Mouse (Mus musculus) adipocyte (in vitro differentiated cells): Measurements from ENCODE around the gene Prmt9.

ENCODE experiments used
- DNase-seq: peaks from one replicate; pipeline ENCODE4 v3.0.0-alpha.2; 2016; ENCODE audit warnings: low spot score

Prmt9 gene

DNA sequence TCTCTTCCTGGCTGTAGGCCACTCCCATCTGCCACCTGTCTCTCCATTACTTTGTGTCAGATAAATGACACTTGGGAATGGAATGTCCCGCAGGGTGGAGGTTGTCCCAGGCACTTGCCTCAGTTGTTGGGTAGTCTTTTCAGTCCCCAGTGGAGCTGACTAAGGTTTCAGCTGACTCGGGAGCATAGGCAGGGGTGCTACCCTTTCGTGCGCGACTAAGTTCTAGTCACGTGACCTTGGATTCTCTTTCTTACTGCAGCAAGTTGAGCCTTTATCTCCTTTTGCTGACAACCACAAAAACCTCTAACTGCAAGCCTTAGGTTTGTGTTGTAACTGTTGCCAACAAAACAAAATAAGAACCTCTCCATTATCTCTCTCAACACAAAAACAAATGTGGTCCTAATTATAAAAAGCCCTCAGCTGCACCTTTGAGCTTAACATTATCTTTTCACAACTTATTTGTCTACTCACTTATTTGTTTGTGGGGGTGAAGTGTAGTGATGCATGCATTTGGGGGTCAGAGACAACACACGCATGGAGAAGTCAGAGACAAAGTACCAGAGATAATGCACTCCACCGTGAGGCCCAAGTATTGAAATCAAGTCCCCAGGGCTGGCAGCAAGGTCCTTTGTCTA lies 14.7 kb upstream of the Prmt9 start:
- no peak for DNase-seq

DNA sequence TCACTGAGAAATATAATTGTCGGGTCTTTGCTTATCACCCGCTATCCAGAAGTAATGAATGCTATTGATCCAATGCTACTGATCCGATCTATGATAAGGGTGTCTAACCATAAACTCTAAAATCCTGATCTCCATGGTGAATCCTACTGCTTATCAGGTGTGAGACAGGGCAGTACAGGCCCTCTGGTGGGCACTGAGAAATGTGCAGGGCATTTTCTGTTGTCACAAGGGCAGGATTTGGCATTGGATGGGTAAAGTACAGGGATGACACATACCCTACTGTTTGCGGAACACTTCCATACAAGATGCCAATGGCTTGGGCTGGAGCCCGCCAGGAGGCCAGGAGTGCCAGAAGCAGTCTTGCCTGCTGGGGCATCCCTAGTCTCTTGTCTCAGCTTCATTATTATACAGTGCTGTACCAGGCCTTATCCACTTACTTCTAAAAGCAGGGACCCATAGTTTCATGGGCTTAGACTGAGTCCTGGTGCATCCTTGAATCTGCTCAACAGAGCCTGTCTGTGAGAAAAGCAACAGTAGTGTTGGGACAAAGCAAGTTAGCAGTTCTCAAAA lies 14.1 kb upstream of the Prmt9 start:
- DNase-seq: peak; percentile 77

DNA sequence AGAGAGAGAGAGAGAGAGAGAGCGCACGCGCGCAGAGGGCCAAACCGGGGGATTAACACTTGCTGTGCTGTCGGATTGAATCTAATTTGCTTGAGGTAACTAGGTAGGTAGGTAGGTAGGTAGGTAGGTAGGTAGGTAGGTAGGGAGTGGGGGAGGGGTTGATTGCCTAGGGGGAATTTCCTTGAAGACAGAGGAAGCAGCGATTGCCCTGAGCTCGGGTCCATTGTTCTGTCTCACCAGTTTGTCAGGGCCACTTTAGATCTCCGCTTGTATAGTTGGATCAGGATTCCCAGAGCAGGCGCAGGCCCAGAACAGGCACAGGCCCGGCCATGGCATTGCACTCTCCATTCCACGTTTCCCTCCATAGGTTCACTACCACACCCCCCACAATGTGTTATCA lies 12.4 kb upstream of the Prmt9 start:
- no peak for DNase-seq

DNA sequence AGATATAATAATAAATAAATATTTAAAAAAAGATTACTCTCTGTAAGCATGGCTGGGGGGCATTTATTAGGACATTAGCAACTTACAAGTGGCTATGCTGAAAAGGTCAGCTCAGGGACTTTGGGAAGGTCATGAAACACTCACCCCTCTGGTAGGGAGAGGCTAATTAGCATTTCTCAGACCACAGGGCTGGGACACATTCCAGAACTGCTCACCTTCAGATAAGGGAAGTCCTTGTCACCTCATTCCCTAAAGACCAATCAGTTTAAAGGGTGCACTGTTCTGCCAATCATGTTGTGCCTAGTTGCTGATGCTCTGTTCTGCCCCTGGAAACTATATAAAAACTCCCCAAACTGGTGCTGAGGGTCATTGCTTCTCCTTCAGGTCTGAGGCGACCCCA lies 10.9 kb upstream of the Prmt9 start:
- no peak for DNase-seq

DNA sequence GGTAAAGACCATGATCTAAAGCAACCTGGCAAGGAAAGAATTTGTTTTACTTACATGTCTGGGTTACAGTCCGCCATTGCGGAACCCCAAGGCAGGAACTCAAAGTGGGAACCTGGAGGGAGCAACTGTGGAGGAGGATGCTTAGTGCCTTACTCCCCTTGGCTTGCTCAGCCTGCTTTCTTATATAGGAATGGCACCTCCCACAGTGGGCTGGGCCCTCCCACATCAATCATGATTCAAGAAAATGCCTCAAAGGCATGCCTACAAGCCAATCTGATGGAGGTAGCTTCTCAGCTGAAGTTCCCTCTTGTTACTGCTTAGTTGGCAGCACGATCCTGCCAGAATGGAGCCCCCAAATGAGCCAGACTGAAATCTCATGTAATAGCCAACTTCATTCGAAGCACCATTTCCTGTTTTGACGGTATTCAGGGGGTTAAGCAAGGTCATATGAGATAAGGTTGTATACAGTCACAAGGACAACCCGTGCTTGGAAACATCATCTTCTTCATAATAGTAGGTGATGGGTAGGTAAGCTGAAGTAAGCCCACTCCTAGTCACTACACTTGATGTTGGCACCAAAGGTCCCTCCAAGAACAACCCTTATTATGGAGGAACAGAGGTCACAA lies 5.9 kb upstream of the Prmt9 start:
- no peak for DNase-seq

DNA sequence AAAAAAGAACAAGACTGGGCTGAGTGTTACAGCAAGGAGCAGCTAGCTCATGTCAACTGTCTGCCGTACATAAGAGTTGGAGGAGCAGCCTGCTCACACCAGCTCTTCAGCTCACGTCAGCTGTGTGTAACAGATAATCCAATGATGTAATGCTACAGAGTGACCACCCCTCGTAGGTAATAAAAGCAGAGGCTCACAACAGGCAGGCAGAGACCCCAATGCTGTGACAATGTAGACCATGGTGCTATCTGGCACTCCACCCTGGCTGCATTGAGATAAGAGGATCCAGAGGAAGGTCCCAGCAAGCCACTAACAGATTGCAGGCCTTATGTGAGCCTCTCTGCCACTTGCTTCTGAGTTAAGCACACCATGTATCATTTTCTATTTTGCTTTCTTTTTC lies 4.8 kb upstream of the Prmt9 start:
- DNase-seq: no peak

DNA sequence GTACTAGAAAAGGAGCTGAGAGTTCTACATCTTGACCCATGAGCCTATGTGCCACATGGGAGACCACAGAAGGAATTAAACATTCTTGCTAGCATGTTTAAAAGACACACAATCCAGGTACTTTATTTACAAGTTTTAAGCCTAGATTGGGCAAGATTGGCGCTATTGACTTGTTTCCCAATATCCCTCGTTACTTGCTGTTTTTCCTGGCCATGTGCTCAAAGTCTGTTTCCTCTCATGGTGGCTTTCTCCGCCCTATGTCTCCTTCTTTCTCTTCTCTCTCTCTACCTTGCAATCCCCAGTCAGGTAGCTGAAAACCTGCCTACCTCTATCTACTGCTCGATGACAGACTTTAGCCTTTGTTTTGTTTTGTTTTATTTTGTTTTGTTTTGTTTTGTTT lies 3.6 kb upstream of the Prmt9 start:
- DNase-seq: no peak

DNA sequence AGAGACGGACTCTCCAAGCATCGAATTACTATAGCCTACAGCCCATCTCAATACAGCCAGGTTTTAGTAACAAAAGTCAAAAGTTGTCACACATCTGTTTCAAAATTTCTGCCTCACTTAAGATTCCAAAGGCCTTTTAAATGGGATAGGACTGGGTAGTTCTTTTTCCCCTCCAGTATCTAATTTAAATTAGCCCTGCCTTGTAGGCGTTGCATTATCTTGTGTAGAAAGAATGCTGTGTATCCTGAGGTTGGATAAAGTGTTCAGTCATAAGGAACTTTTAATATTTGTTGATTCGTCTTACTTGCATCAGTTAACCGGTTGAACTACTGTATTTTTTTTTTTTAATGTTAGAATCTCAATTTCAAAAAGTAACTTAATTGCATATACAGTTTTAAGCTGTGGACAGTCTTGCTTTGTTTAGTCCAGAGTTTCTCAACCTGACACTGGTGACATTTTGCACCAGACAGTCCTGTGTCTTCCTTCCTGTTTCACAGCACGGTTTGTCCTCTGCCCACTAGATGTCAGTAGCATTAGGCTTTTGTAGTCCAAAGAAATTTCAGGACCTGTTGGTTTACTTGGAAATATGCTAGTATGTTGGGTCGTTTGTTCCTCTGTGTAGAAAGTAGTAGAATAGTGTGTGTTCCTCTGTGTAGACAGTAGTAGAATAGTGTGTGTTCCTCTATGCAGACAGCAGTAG lies 834 bp downstream of the Prmt9 start:
- DNase-seq: peak; percentile 74

DNA sequence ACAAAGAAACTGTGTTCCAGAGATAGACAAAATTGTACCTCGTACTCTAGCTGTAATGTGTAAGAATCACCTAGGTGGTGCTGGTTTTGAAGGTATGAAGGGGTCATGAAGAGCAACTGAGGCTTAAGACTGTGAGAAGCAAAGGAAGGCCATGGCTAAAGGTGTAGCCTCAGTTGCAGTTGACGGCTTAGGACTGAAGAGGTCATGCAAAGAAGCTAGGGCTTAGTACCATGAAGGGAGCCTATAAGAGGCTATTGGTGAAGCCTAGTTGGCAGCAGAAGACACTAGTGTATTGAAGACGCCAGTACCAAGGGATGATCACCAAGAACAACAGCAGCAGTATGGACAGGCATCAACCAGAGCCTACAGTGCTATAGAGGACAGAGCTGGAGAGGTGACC lies 3.3 kb downstream of the Prmt9 start:
- DNase-seq: no peak

DNA sequence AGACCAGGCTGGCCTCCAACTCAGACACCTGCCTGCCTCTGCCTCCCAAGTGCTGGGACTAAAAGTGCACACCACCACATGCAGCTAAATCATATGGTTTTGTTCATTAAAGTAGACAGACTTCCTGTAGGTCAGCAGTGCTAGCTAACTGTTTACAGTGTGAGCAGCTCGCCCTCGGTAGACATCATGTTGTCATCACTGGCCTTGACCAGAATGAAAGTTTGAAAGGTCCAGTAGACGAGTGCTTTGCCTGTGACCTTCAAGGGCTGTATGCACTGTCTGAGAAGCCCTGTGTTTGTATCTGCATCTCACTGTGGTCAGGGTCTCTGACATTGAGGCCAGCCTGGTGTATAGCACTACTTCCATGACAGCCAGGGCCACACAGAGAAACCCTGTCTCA lies 12.2 kb downstream of the Prmt9 start:
- no peak for DNase-seq

DNA sequence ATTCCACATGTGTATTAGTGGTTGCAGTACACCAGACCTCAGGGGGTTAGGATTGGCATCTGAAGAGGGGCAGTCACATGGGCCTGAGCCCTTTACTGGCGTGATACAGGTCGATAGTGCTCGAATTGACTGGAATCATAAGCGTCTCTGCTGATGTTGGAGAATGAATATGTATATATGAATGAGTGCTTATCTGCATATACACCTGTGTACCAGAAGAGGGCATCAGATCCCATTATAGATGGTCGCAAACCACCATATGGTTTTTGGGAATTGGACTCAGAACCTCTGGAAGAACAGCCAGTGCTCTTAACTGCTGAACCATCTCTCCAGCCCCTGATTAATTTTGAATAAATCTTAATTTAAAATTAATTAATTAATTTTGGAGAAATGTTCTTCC lies 25.0 kb downstream of the Prmt9 start:
- no peak for DNase-seq

DNA sequence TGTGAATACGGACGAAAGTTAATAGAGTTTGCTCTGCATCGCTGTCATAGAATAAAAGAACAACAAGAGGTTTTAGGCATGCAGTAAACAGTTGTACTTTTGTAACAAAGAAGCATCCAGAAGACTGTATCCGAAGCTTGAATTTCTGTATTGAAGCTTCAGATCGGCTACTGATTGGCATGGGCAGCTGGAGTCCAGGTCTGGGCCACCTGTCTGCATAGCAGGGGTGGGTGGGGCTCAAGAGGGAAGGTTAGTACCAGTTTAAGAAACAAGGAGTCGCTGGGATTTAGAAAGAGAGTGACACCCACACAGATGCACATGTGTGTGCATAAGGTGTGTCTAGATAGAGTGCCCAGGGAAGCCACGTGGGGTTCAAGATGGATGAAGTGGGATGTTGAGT lies 28.5 kb downstream of the Prmt9 start:
- DNase-seq: no peak

DNA sequence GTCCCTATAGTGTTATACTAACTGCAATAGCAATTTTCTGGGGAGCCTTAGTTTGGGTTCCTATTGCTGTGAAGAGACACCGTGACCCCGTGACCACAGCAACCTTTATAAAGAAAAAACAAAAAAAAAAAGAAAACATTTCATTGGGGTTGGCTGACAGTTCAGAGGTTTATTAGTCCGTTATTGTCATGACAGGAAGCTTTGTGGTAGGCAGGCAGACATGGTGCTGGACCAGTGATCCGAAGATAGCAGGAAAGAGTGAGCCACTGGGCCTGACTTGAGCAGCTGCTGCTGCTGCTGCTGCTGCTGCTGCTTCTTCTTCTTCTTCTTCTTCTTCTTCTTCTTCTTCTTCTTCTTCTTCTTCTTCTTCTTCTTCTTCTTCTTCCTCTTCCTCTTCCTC lies 35.0 kb downstream of the Prmt9 start:
- no peak for DNase-seq

DNA sequence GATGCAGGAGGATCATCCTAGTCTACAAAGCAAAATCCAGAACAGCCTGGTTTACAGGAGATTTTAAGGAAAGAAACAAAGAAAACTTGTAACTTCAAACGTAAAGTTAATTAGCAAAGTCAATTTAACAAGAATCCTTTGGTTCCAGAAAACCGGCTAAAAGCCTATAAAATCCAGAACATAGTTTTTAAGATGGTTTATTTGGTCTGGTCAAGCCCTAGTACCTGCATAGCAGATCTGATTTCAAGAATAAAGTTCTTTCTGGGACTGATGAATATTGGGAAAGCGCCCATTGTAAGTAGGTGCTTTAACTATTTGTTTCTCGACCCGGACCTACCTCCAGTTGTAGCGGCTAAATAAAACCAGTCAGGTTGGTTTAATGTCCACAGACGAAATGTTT lies 60.4 kb downstream of the Prmt9 start:
- DNase-seq: no peak

DNA sequence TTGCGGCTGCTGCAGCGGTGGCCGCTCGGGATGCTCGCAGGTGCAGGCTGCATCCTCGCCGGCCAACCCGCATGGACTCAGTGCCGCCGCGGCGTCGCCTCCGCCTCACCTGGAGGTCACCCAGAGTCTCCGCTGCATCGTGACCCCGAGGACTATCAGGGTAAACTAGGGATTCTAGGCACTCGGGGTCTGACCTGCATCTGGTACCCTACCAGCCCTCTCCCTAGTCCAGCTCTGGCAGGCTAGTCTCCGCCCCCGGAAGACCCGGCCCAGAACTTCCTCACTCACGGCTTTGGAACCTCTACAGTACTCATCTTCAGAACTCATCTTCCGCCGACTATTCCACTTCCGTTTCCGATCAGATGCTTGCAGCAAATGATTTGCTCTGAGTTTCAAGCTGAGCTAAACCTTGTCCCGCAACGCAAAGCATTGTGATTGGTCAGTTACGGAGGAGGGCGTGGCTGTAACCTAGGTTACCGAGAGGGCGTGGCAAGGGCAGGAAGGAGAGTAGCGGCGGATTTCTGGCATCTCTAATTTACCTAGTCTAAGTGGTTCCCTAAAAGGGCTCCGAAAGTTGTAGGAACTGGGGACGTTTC lies 61.3 kb downstream of the Prmt9 start, which contains the start of gene Tmem184c:
Tmem184c (minus strand) TSS at position 325 of the 596 bp plus-strand sequence.
- peak; percentile 99 for DNase-seq

DNA sequence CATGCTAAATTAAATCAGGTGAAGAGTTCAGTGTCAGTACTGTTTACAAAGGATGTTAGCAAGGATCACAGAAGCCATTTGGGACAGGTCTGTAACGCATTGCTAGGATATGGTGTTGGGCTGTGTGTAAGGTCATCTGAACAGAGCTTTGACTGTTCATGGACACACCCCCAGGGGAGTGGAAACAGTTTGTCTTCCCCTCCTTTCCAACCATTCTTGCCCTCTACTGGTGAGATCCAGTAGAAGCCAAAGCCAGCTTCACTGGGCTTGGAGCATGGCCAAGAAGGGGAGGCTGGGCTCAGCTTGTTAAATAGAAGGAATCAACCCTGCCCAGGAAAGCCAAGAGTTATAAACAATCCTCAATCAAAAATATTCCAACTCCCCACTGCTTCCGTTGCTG lies 68.7 kb downstream of the Prmt9 start:
- peak; percentile 78 for DNase-seq

DNA sequence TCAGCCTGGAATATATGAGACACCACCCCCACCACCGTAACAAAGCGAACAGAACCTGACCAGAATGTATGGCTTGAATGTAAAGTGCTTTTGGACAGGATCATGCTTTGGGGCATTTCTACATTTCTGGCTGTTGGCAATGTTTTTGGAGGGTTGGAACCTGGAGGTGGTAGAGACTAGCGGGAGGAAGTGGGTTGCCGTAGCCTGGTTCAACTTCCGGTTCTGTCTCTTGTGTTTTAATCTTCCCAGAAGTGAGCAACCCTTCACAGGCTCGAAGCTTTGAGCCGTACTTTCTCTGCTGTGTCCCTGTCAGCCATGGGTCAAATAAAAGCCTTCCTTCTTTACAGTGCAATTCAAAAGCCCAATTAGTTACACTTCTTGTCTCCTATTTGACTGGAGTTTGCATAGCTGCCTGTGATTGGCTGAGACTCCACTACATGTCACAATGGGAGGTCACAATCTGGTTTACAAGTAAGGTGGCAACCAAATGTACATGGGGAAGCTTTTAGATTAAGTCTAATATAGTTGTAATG lies 74.5 kb downstream of the Prmt9 start:
- no peak for DNase-seq

DNA sequence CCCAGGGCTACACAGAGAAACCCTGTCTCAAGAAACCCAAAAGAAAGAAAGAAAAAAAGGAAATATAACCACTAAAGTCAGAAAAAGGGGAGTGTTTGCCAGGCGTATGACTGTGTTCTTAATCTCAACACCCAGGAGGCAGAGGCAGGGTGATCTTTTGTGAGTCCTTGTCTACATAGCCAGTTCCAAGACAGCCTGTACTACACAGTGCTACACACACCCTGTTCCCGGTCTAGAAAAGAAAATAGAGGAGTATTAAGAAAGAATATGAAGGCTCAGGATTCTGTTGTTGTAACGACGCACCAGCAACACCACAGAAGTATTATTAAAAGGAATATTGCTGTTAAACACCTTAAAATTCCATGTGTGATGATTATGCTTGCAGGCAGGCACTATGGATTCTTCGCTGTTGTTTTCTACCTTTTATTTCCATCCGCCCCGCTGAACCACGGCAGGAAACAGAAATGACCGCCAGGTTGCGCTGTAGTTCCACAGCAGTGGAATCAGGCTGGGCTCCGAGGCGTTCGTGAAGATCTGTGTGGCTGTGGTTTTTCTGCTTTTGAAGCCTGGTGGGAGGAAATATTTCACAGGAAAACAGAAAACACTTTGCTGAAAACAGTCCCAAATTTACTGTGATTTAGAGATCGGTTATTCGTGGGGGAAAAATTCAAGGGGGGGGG lies 80.8 kb downstream of the Prmt9 start:
- DNase-seq: peak; percentile 92

DNA sequence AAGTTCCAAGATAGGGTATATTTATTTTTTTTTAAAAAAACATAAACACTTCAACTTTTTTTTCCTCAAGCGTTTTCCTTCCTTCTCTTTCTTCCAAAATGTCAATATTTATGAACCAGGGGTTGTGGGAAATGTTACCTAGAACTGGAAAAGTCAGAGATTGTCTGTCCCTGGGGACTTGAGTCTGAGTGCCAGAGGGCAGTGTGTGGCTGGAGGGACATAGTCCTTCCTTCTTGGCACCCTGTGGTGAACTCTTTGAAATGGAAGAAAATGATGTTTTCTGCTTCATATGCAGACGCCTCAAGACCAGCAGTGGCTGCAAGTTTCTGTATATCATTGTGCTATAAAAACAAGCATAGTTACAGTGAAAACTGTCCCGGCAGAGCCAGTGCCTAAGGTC lies 81.5 kb downstream of the Prmt9 start:
- peak; percentile 78 for DNase-seq
